Mouse (Mus musculus) cerebellum, adult 2 months (tissue): ENCODE measurements around the gene Olfr556. TPM values are rescaled to one million over a fixed set of nuclear protein-coding genes. Genes with fewer than 3 reads are reported as not detected.
"Not testable (repeated sequence)": the region's sequence is repeated elsewhere in the genome, so short reads cannot be mapped to it uniquely, and the experiment has no call there.

ENCODE experiments used
- DNase-seq, 2 experiments: peaks; one replicate each; pipeline ENCODE4 v3.0.0; 2021
- H3K27ac ChIP-seq: fragments of 200-500 bp; 2 replicates; pipeline ENCODE4 v1.5.1; 2012; ENCODE audit warnings: low read length, control low read depth, inconsistent platforms; ENCODE audit not compliant: insufficient read depth
- H3K27me3 ChIP-seq: fragments of 200-500 bp; 2 replicates; pipeline ENCODE4 v1.6.1; 2012; ENCODE audit warnings: inconsistent platforms, mild to moderate bottlenecking, low read length, moderate library complexity; ENCODE audit not compliant: control insufficient read depth, insufficient read depth
- H3K4me1 ChIP-seq: fragments of 200-500 bp; 2 replicates; pipeline ENCODE4 v1.6.1; 2011; ENCODE audit warnings: low read length; ENCODE audit not compliant: control insufficient read depth, insufficient read depth
- H3K4me3 ChIP-seq: fragments of 200-500 bp; replicated peaks from 2 replicates; pipeline ENCODE3; 2011; ENCODE audit warnings: mild to moderate bottlenecking, low read depth, low read length, control low read depth; ENCODE audit not compliant: insufficient read depth
- CTCF ChIP-seq: fragments of 200-500 bp; IDR thresholded peaks from 2 replicates; pipeline ENCODE4 v1.5.1; 2011; ENCODE audit warnings: low read depth, mild to moderate bottlenecking, control low read depth, low read length, moderate library complexity, borderline replicate concordance; ENCODE audit not compliant: insufficient read depth
- POLR2A ChIP-seq: fragments of 200-500 bp; IDR thresholded peaks from 2 replicates; pipeline ENCODE4 v1.6.1; 2011; ENCODE audit warnings: low read length, control low read depth, borderline replicate concordance; ENCODE audit not compliant: insufficient read depth
- WGBS: fragments of 180-500 bp; shearing (Covaris S2); methylation state at CpG from one replicate; pipeline ENCODE4 v1.1.7; 2018; 5-methylcytosine and 5-hydroxymethylcytosine counted together
- polyA plus RNA-seq: library from polyadenylated mRNA; depleted of rRNA; stranded (reverse); fragments of >200 nt; gene quantifications from 2 replicates; pipeline ENCODE4 v1.2.3, GENCODE M21; 2012; rRNA removed

Gene Olfr556
- polyA plus RNA-seq: not detected in 2 replicates

GRCm38 (mm10) chr7:102664599-102664998 is at the start of gene Olfr556:
TSS of gene Olfr556 (plus strand) at chr7:102664899.
- 32% methylated on average over 3 of the region's 3 CpGs for WGBS
- no peak for TF ChIP-seq POLR2A
- TF ChIP-seq CTCF: no peak
- Histone ChIP-seq H3K4me1 (no peaks in the 10 kb centered on the region), H3K4me3 (no peak within 1 kb of the TSS), H3K27me3 (no peaks in the 10 kb centered on the region), H3K27ac (no peak within 1 kb of the TSS)
- no peak for DNase-seq

- TF ChIP-seq CTCF (no peak), POLR2A (no peak)
- no peak for DNase-seq
- no peaks in the 10 kb centered on the region for H3K27me3 ChIP-seq
- H3K27ac ChIP-seq: no peak within 1 kb of the TSS
- H3K4me1 ChIP-seq: no peaks in the 10 kb centered on the region; the same call in 1 of the 2 replicates
- H3K4me3 ChIP-seq: no peak within 1 kb of the TSS
Observed at GRCm38 (mm10) chr7:102618118-102618517, 46.6 kb upstream of the Olfr556 start, which contains the start of gene Olfr553. TSS of gene Olfr553 (minus strand) at chr7:102618218.

- no peaks in the 10 kb centered on the region; the same call in 1 of the 2 replicates for H3K4me1 ChIP-seq
- 13% methylated on average over 5 of the region's 5 CpGs for WGBS
- TF ChIP-seq CTCF (no peak), POLR2A (no peak)
Observed at GRCm38 (mm10) chr7:102619608-102620007, 45.1 kb upstream of the Olfr556 start.

GRCm38 (mm10) chr7:102620368-102620767 is 44.3 kb upstream of the Olfr556 start:
- H3K27ac ChIP-seq, H3K27me3 ChIP-seq, H3K4me1 ChIP-seq, H3K4me3 ChIP-seq: not testable (repeated sequence)
- 82% methylated on average over 19 of the region's 19 CpGs for WGBS
- peak in 1 of 2 experiments; percentile 17 for DNase-seq

More at GRCm38 (mm10) chr7:102619608-102620007, 45.1 kb upstream of the Olfr556 start:
- H3K27ac ChIP-seq: no peak overlapping the region
- H3K27me3 ChIP-seq: no peaks in the 10 kb centered on the region
- DNase-seq: no peak
- H3K4me3 ChIP-seq: no peak overlapping the region

- peak in 1 of 2 experiments; percentile 23 for DNase-seq
- Histone ChIP-seq H3K4me3 (no peak overlapping the region), H3K27me3 (no peaks in the 10 kb centered on the region), H3K4me1 (no peaks in the 10 kb centered on the region), H3K27ac (no peak overlapping the region)
- TF ChIP-seq POLR2A (no peak), CTCF (no peak)
- WGBS: 34% methylated on average over 3 of the region's 3 CpGs
Observed at GRCm38 (mm10) chr7:102636665-102637064, 28.0 kb upstream of the Olfr556 start.

GRCm38 (mm10) chr7:102638132-102638531 is 26.6 kb upstream of the Olfr556 start, which contains the start of gene Olfr554:
TSS of gene Olfr554 (plus strand) at chr7:102638432.
- WGBS: 60% methylated on average over 1 of the region's 1 CpGs
- Histone ChIP-seq H3K4me3 (no peak within 1 kb of the TSS), H3K27ac (no peak within 1 kb of the TSS), H3K4me1 (no peaks in the 10 kb centered on the region), H3K27me3 (no peaks in the 10 kb centered on the region)
- TF ChIP-seq CTCF (no peak), POLR2A (no peak)
- no peak for DNase-seq

- WGBS: 89% methylated on average over 4 of the region's 4 CpGs
Observed at GRCm38 (mm10) chr7:102644945-102645344, 19.8 kb upstream of the Olfr556 start.

GRCm38 (mm10) chr7:102658523-102658922 is 6.2 kb upstream of the Olfr556 start, which contains the start of gene Olfr555:
TSS of gene Olfr555 (plus strand) at chr7:102658823.
- no peak within 1 kb of the TSS for H3K27ac ChIP-seq
- TF ChIP-seq POLR2A: no peak
- H3K4me1 ChIP-seq: no peaks in the 10 kb centered on the region
- no peak for DNase-seq
- no peak within 1 kb of the TSS for H3K4me3 ChIP-seq
- 61% methylated on average over 1 of the region's 1 CpGs for WGBS
- H3K27me3 ChIP-seq: no peaks in the 10 kb centered on the region

More at GRCm38 (mm10) chr7:102644945-102645344, 19.8 kb upstream of the Olfr556 start:
- H3K27me3 ChIP-seq, DNase-seq, H3K4me1 ChIP-seq, H3K27ac ChIP-seq, H3K4me3 ChIP-seq: not testable (repeated sequence)
